Mouse (Mus musculus) thymus, adult 2 months (tissue): ENCODE measurements around the gene Ano10.

Source experiments
- CTCF ChIP-seq: fragments of 200-500 bp; IDR thresholded peaks from 2 replicates; pipeline ENCODE4 v1.5.1; 2012; ENCODE audit warnings: mild to moderate bottlenecking, control low read depth, low read length, moderate library complexity, borderline replicate concordance; ENCODE audit not compliant: control insufficient read depth, poor library complexity, insufficient read depth; ENCODE audit errors: extremely low read depth
- POLR2A ChIP-seq: fragments of 200-500 bp; IDR thresholded peaks from 2 replicates; pipeline ENCODE4 v1.6.1; 2012; ENCODE audit warnings: mild to moderate bottlenecking, low read length, control low read depth, moderate library complexity; ENCODE audit not compliant: control insufficient read depth, poor library complexity, insufficient read depth; ENCODE audit errors: extremely low read depth

DNA sequence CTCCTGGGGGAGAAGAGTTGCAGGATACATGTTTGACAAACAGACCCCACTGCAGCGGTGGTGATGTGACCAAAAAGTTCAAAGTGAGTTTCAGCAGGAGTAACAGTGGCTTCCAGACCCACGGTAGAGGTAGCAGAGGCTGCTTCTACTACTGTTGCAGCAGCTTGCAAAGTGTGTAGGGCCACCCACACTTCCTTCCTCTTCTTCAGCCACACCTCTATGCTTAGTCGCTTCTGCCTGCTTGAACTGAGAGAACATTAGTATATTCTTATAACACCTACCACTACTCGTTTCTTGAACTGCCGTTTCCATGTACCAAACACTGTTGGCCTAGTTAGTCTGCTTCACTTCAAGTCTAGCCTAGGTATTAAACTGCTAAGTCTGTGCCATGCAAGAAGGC, 165.5 kb downstream of the Ano10 start:
- TF ChIP-seq CTCF (no peak), POLR2A (no peak)
